Mouse (Mus musculus): ENCODE measurements around the gene Gm10282.
A peak's percentile ranks its signal among the peaks of the same experiment; 100 is the strongest.

Gene Gm10282

GRCm38 (mm10) chr8:72323131-72323725, 18.2 kb upstream of the Gm10282 start:
- no peak for DNase-seq

DNA sequence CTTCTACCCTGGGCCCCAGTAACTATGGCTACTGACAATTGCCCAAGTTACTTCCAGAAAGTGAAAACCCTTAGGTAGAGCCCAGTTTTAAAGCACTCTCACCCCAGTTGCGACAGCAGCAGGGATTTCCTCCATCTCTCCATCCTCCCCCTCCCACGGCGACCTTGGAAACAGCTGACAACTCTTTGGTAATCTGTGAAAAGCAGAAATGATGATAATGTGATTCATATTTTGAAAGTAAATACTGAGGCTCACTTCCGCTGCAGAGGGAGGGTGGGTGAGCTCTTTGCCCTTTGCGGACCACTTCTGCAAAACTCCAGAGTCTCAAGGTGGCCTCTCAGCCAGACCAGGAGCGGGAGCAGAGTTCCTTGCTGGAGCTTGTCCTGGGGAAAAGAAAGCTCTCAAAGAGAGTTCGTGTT, 17.4 kb upstream of the Gm10282 start:
- DNase-seq: no peak

DNA sequence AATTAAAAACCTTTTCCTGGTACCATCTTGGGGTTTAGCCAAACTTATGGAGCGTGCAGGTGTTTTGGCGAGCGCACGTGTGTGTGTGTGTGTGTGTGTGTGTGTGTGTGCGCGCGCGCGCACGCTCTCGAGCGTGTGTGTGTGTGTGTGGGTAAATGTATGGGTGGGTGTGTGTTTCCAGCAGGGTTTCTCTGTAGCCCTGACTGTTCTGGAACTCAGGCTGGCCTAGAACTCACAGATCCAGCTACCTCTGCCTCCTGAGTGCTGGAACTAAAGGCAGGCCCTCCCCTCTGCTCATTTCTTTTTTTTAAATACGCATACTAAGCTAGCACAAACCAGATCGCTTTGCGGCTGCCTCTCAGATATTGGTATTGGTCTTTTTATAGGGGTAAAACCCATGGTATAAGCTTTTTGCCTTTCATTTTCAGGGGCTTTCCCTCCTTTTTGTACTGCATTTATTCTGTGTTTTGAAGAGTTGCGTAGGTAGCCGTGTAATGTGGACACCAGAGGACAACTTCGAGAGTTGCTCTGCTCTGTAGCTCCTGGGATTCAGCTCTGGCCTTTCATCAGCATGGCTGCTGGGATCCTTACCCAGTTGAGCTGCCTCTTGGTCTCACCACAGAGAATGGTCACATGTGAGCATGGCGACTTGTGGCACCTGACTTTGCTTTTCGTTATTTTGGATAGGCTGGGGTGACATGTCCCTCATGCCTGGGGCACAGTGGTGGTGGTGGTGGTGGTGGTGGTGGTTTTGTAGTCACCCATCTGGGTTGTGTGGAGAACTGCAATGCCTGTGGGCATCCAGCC, 16.8 kb upstream of the Gm10282 start:
- no peak for DNase-seq

- no peak for DNase-seq
Observed at GRCm38 (mm10) chr8:72320803-72321583, 15.9 kb upstream of the Gm10282 start.

- peak; percentile 31 for DNase-seq
Observed at GRCm38 (mm10) chr8:72319921-72320802, 15.1 kb upstream of the Gm10282 start.

- DNase-seq: no peak
Observed at GRCm38 (mm10) chr8:72319397-72319796, 14.3 kb upstream of the Gm10282 start.

GRCm38 (mm10) chr8:72318801-72319322, 13.8 kb upstream of the Gm10282 start, which contains the start of gene Klf2:
TSS of gene Klf2 (plus strand) at chr8:72319033.
- DNase-seq: peak; percentile 94

GRCm38 (mm10) chr8:72317741-72318301, 12.8 kb upstream of the Gm10282 start:
- DNase-seq: no peak

GRCm38 (mm10) chr8:72316053-72316695, 11.1 kb upstream of the Gm10282 start:
- no peak for DNase-seq

- peak; percentile 73 for DNase-seq
Observed at GRCm38 (mm10) chr8:72312926-72313518, 8.0 kb upstream of the Gm10282 start.

- peak; percentile 37 for DNase-seq
Observed at GRCm38 (mm10) chr8:72310849-72311506, 5.9 kb upstream of the Gm10282 start.

DNA sequence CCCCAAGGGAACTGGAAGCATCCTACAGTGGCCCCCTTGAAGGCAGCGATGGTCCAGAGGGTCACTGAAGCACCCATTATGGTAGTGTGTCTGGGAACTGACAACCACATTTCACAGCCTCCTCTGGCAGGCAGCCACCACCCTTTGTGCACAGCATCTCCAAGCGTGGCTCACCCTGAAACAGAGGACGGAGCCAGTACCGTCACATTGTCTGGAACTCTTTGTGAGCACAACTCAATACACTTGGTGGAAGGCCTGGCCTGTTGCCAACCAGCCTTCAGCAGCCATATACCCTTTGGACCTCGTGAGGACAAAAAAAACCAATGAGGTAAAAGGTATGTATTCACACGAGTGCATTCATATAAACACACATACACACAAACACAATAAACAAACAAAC, 3.2 kb upstream of the Gm10282 start:
- no peak for DNase-seq

- no peak for DNase-seq
Observed at GRCm38 (mm10) chr8:72306913-72307312, 1.9 kb upstream of the Gm10282 start.

DNA sequence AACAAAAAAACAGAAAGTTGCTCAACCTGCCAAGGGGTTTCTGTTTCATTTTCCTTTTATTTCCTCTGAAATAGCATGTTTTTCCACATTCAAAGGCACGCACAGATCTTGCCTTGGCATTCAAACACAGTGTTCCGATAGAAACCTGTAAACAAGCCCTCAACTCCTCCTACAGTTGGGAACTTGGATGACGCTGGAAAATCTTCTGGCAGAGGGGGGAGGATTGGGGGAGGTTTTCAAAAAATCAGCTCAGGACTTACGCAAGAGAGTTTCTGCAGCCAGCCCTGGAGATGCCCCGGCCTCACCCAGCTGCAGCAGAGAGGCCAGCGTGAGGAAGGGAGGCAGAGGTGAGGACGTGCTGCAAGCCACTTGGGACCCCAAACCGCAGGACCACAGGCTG, 1.4 kb downstream of the Gm10282 start:
- DNase-seq: peak; percentile 38

GRCm38 (mm10) chr8:72302986-72303612, 2.0 kb downstream of the Gm10282 start:
- DNase-seq: no peak

DNA sequence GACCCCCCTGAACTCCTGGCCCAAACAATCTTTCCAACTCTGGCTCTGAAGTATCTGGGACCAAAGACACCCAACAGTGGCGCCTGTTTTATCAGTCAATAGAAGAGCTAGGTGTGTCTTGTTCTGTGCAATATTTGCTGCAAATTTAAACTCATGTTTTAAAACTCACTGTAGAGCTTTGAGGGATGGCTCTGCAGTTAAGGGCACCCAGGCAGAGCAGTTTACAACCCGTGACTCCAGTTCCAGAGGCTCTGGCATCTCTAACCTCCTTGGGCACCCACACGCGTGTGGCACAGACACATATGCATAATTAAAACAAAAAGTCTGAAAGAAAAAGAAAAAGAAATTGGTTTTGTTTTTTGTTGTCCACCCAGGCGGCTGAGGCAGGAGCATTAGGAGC, 3.6 kb downstream of the Gm10282 start:
- no peak for DNase-seq

GRCm38 (mm10) chr8:72300654-72301400, 4.2 kb downstream of the Gm10282 start:
- DNase-seq: no peak

DNA sequence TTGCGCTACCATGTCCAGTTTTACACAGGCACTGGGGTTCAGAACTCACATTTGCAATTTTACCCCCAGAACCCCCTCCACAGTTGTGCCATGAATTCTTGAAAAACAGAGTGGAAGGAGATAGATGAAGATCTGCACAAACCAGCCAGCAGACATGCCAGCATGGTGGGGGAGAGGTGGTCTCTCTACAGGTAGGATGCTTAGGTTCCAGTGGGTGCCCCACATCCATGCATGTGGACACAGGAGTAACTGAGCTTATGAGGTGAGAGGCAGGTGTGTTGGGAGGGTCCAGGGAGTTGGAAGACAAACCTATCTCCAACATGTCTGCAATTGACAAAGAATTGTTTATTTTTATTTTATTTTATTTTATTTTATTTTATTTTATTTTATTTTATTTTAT, 6.1 kb downstream of the Gm10282 start:
- no peak for DNase-seq

DNA sequence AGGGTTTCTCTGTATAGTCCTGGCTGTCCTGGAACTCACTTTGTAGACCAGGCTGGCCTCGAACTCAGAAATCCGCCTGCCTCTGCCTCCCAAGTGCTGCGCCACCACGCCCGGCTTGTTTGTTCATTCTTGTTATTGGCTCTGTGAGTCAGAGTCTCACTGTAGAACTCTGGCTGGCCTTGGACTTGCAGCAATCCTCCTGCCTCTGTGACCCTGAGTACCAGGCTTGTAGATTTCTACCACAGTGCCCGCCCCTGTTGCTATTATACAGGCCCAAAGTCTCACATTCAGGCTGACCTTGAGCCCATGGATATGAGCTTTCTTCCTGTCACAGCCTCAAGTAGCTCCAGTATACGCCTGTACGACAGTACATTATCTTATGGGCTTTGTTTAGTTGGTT, 8.5 kb downstream of the Gm10282 start:
- DNase-seq: no peak

All from thymus, postnatal 14 days (tissue).